Mouse (Mus musculus) spleen, adult 2 months (tissue): ENCODE measurements around the gene Wdr13.

Source experiments
- CTCF ChIP-seq: fragments of 200-500 bp; IDR thresholded peaks from 2 replicates; pipeline ENCODE4 v1.5.1; 2011; ENCODE audit warnings: mild to moderate bottlenecking, inconsistent platforms; ENCODE audit not compliant: insufficient read depth, insufficient read length, insufficient replicate concordance; ENCODE audit errors: extremely low read depth
- POLR2A ChIP-seq: fragments of 200-500 bp; IDR thresholded peaks from 2 replicates; pipeline ENCODE4 v1.6.1; 2011; ENCODE audit warnings: low read depth, low read length, inconsistent platforms

DNA sequence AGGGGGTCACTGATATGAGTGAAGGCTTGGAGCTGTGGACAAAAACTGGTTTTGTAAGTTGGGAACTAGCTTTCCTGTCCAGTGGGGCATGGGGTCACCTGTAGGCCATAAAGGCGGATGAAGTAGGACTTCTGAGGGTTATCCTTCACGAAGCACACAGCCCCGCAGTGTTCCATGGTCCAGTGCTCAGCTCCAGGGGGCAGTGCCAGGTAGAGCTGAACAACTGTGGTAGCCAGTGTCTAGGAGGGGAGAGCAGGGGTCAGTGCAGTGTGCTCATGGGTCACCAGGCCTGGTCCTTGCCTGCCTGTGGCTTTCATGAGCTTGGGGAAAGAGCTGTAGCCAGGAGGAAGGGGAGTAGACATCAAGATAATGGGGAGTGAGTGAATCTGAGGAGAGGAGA lies 42.9 kb downstream of the Wdr13 start:
- no peak for TF ChIP-seq CTCF
- TF ChIP-seq POLR2A = no peak
